Mouse (Mus musculus) kidney, embryonic 14.5 days (tissue): Measurements from ENCODE around the gene Recql. TPM values are rescaled to one million over a fixed set of nuclear protein-coding genes. Genes with fewer than 3 reads are reported as not detected.

ENCODE experiments used
- ATAC-seq: fragments of 200-750 bp; cut with Nextera tagmentation; 2 replicates; pipeline ENCODE4 v1.8.0; 2017; ENCODE audit warnings: moderate number of reproducible peaks, mild to moderate bottlenecking, moderate TSS enrichment, moderate library complexity; ENCODE audit not compliant: low FRiP score, low TSS enrichment
- H3K27ac ChIP-seq: fragments of 300-500 bp; sonication (generic); 2 replicates; pipeline ENCODE4 v1.5.1; 2014; ENCODE audit warnings: low read depth, mild to moderate bottlenecking, low read length, moderate library complexity, mixed read lengths
- H3K27me3 ChIP-seq: fragments of 300-500 bp; sonication (generic); 2 replicates; pipeline ENCODE4 v1.6.1; 2014; ENCODE audit warnings: mild to moderate bottlenecking, low read length; ENCODE audit not compliant: control insufficient read depth, insufficient read depth
- H3K36me3 ChIP-seq: fragments of 300-500 bp; sonication (generic); 2 replicates; pipeline ENCODE4 v1.6.1; 2014; ENCODE audit warnings: low read length, mixed read lengths; ENCODE audit not compliant: control insufficient read depth, insufficient read depth
- H3K4me1 ChIP-seq: fragments of 300-500 bp; sonication (generic); 2 replicates; pipeline ENCODE4 v1.6.1; 2014; ENCODE audit warnings: low read length, mixed read lengths; ENCODE audit not compliant: control insufficient read depth, insufficient read depth
- H3K4me2 ChIP-seq: fragments of 300-500 bp; sonication (generic); replicated peaks from 2 replicates; pipeline ENCODE4 v1.6.1; 2014; ENCODE audit warnings: low read depth, mild to moderate bottlenecking, low read length
- H3K4me3 ChIP-seq: fragments of 300-500 bp; sonication (generic); 2 replicates; pipeline ENCODE4 v1.5.1; 2014; ENCODE audit warnings: mild to moderate bottlenecking, low read length
- H3K9ac ChIP-seq: fragments of 300-500 bp; sonication (generic); 2 replicates; pipeline ENCODE4 v1.6.1; 2014; ENCODE audit warnings: low read depth, mild to moderate bottlenecking, low read length, moderate library complexity
- H3K9me3 ChIP-seq: fragments of 300-500 bp; sonication (generic); 2 replicates; pipeline ENCODE4 v1.6.1; 2016; ENCODE audit warnings: low read length; ENCODE audit not compliant: control insufficient read depth
- WGBS: fragments of 180-500 bp; shearing (Covaris S2); extraction: QIAGEN DNeasy Blood & Tissue Kit; methylation state at CpG from one replicate; pipeline ENCODE4 v1.1.7; 2014; 5-methylcytosine and 5-hydroxymethylcytosine counted together
- polyA plus RNA-seq: library from polyadenylated mRNA; unstranded; fragments of >200 nt; fragmentation: Nextera tagmentation; extraction: Ambion mirVana; gene quantifications from 2 replicates; pipeline ENCODE4 v1.2.1, GENCODE M21; 2014

The Recql gene
- polyA plus RNA-seq, 1 experiment from 2014 or later: 30.8 TPM

DNA sequence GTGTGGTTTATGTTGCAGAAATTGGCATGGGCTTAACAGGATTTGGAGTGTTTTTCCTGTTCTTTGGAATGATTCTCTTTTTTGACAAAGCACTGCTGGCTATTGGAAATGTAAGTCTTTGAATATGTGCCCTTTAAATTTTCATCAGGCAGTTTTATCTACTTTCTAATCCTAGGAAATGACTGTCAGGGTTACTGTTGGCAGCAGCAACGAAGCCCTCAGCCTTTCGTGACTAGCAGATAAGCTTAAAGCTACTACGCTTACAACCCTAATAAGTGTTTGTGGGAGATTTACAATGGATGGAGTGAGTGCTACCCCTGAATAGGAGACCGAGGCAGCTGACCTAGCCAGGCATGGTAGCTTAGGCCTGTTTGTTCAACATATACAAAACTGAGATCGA lies 5.4 kb upstream of the Recql start:
- no peaks in the 10 kb centered on the region for H3K9me3 ChIP-seq
- no peak for ATAC-seq
- no peak overlapping the region for H3K9ac ChIP-seq
- H3K4me2 ChIP-seq: no peak overlapping the region
- H3K27me3 ChIP-seq: no peaks in the 10 kb centered on the region
- H3K4me3 ChIP-seq: no peak overlapping the region
- peaks cover 12% of the 10 kb centered on the region for H3K4me1 ChIP-seq
- H3K36me3 ChIP-seq: peaks cover 38% of the 10 kb centered on the region
- 86% methylated on average over 5 of the region's 5 CpGs for WGBS
- H3K27ac ChIP-seq: no peak overlapping the region

DNA sequence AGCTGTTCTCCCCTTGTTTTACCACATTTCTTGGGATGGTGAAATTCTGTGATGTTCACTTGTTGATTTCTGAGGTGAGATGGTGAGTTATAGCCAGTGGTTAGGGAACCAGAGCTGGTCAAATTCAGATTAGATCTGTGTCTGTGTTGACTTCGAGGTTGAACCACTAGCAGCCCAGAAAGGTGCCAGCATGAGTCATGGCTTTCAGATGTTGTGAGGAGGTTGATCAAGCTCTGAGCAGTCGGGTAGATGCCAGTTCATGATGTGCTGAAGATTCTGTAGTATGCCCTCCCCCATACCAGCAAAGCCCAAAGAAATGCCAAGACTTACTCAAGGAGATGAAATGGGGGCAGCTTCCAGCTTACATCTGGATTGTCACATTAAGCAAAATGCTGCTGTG lies 2.2 kb upstream of the Recql start:
- Histone ChIP-seq H3K4me3 (no peak overlapping the region), H3K36me3 (peaks cover 14% of the 10 kb centered on the region), H3K9me3 (no peaks in the 10 kb centered on the region), H3K9ac (peak overlapping the region; percentile 18; the same call in 1 of the 2 replicates), H3K27ac (no peak overlapping the region), H3K4me2 (no peak overlapping the region), H3K27me3 (no peaks in the 10 kb centered on the region), H3K4me1 (peaks cover 16% of the 10 kb centered on the region)
- no peak for ATAC-seq
- WGBS: 78% methylated on average over 2 of the region's 2 CpGs

DNA sequence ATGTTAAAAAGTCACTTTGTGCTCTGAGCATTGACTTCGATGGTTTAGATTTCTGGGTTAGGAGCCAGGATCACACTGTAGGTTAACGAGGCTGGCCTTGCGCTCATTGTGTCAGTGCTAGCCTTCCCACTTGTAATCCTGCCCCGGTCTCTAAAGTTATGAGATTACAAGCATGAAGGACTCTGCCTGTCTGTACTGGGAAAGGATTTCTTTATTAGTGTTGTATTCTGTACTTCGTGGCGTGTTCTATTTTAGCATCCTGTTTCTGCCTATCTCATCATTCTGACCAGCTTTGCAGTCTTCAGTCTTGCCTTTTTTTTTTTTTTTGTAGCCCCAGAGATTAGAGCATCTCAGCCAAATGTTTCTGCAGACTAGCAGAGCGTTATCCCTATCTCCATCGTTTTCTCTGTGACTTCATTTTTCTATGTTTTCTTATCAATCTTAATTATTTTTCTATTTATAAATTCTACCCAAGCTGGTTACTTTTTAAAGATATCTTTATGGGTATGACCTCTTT lies 926 bp upstream of the Recql start:
- no peak overlapping the region for H3K27ac ChIP-seq
- peak overlapping the region; percentile 84 for H3K9ac ChIP-seq
- H3K4me1 ChIP-seq: peaks cover 16% of the 10 kb centered on the region
- ATAC-seq: no peak
- 20% methylated on average over 8 of the region's 8 CpGs for WGBS
- peak overlapping the region; percentile 38 for H3K4me2 ChIP-seq
- peaks cover 2% of the 10 kb centered on the region; the same call in 1 of the 2 replicates for H3K36me3 ChIP-seq
- H3K4me3 ChIP-seq: peak overlapping the region; percentile 71
- no peaks in the 10 kb centered on the region for H3K9me3 ChIP-seq
- no peaks in the 10 kb centered on the region for H3K27me3 ChIP-seq

DNA sequence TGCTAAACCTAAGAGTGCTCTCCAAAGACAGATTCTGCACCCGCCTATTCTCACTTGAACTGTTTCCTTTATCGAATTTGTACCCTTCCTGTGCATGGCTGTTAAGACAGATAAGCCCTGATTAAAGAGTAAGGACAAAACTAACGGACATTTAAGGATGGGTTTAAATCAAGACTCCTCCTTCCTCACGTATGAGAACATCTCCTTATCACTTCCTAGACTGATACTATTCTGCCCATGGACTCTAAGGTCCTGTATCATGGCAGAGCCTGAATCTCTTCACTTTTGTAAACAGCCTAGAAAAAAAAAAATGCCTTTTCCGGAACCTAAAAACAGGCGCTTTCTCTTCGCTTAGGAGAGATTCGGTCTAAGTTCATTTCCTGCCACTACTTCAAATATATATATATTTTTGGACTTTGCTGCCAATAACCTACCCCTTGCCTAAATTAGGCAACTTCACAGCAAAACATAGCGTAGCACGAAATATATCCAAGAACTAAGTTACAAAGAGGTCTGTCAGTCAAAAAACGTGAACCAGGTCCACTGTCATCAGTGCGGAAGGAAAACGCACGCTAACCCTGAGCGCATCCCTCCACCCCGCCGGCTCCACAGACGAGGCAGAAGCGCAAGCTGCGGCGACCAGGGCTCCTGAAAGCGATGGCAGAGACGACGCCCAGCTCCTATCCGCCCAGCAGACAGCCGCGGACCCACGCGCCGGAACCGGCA lies 439 bp downstream of the Recql start:
- WGBS: 4% methylated on average over 31 of the region's 31 CpGs
- H3K27ac ChIP-seq: no peak overlapping the region; the same call in 1 of the 2 replicates

DNA sequence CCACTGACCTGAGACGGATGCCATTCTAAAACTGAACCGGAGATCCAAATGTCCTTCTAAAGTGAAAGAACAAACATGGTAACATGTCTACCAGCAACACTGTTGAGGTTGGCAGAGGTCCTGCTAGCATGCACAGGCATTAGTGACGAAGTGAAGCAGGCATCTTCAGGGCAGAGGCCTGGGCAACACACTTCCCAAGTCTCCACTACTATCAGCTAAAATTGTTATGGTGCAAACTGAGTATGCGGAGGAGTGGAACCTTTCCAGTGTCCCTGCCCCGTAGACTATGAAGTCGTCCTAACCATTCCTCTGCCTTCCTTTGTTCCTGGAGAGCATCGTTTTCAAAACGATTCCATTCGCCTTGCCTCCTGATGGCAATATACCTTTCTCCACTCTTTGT lies 2.4 kb downstream of the Recql start:
- H3K4me2 ChIP-seq: no peak overlapping the region
- H3K27ac ChIP-seq: no peak overlapping the region
- H3K9ac ChIP-seq: no peak overlapping the region
- no peak for ATAC-seq
- H3K9me3 ChIP-seq: no peaks in the 10 kb centered on the region
- peaks cover 16% of the 10 kb centered on the region for H3K4me1 ChIP-seq
- H3K36me3 ChIP-seq: no peaks in the 10 kb centered on the region
- H3K4me3 ChIP-seq: no peak overlapping the region
- 88% methylated on average over 9 of the region's 9 CpGs for WGBS
- H3K27me3 ChIP-seq: no peaks in the 10 kb centered on the region

More for the DNA sequence above, 439 bp downstream of the Recql start:
- Histone ChIP-seq H3K27me3 (no peaks in the 10 kb centered on the region), H3K9me3 (no peaks in the 10 kb centered on the region), H3K9ac (peak overlapping the region; percentile 84), H3K36me3 (no peaks in the 10 kb centered on the region), H3K4me2 (peak overlapping the region; percentile 68), H3K4me3 (peak overlapping the region; percentile 71), H3K4me1 (peaks cover 16% of the 10 kb centered on the region)
- ATAC-seq: peak; percentile 87; the same call in 1 of the 2 replicates

DNA sequence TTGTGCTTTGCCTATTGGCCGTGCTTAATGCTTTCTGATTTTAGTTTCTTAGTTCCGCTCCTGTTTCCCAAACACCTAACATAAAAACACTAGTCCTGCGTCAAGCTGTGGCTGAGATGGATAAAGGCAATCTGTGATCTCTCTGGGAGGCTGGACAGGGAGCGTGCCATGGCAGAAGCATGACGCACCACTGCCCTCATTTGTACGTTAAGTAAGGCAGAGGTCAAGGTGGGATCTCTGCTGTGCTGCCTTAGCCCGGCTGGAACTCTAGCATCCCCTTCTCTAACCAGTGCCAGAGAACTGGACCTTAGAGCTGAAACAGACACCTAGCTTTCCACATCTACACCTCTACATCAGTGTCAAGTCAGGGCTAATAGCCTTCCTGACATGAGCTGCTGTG lies 5.3 kb downstream of the Recql start:
- ATAC-seq: no peak
- 85% methylated on average over 7 of the region's 7 CpGs for WGBS
- Histone ChIP-seq H3K27me3 (no peaks in the 10 kb centered on the region), H3K9ac (no peak overlapping the region), H3K36me3 (peaks cover 4% of the 10 kb centered on the region; the same call in 1 of the 2 replicates), H3K4me3 (no peak overlapping the region), H3K4me2 (no peak overlapping the region), H3K4me1 (peaks cover 4% of the 10 kb centered on the region; the same call in 1 of the 2 replicates), H3K27ac (no peak overlapping the region), H3K9me3 (no peaks in the 10 kb centered on the region)

DNA sequence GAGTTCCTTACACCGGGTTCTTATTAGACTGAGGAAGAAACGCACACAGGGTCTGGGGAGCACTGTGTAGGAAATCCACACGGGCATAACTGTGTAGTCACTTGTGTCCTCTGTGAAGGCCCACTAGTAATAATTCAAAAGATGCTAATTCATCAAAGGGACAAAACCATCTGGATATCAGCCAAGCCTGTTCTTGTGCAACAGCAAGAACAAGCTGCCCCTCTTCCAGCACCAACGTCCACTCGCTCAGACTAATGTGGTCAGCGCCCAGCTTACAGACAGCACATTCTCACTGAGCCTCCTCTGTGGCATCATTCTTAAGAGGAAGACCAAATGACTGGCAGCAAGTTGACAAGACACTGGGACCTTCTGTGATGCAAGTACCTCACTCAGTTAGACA lies 6.9 kb downstream of the Recql start:
- H3K4me1 ChIP-seq: no peaks in the 10 kb centered on the region
- H3K36me3 ChIP-seq: peaks cover 17% of the 10 kb centered on the region
- no peaks in the 10 kb centered on the region for H3K27me3 ChIP-seq
- no peak for ATAC-seq
- no peaks in the 10 kb centered on the region for H3K9me3 ChIP-seq
- H3K4me2 ChIP-seq: no peak overlapping the region
- no peak overlapping the region for H3K27ac ChIP-seq
- H3K4me3 ChIP-seq: no peak overlapping the region
- WGBS: 90% methylated on average over 6 of the region's 6 CpGs
- no peak overlapping the region for H3K9ac ChIP-seq

DNA sequence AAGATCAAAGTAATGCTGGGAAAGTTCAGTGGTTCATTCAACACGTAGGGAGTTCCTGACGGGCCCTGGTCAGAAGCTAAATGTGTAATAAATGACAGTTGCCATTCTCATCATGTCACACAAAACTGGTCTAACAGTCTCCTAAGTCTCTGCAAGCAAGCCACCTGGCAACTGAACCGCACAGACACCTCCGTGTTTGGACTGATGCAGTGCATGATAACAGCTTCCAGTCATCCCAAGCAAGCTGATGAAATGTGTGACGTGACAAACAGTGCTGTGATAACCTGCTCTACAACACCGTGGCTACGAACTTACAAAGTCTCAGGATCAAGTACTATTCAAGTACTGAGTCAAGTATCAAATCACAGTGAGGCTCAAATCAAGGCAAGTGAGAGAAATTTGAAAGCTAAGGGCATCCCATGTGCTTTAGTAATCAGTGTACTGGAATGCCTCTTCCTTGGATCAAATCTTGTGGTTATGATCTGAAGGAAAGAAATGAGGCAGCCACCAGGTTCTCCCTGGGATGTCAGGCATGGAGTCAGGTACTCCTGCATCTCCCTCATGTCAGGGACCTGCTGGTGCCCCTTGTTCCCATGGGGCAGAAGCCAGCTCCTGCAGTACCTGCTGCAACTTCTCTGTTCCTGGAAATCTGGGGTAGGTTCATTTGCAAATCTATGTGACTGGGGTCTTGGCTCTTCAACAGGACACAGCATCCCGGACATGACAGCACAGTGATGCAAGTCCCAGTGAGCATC lies 8.1 kb downstream of the Recql start:
- H3K4me2 ChIP-seq: no peak overlapping the region
- H3K27ac ChIP-seq: no peak overlapping the region
- ATAC-seq: no peak
- no peaks in the 10 kb centered on the region for H3K4me1 ChIP-seq
- H3K4me3 ChIP-seq: no peak overlapping the region
- H3K9me3 ChIP-seq: no peaks in the 10 kb centered on the region
- WGBS: 90% methylated on average over 8 of the region's 8 CpGs
- H3K36me3 ChIP-seq: peaks cover 24% of the 10 kb centered on the region
- no peaks in the 10 kb centered on the region for H3K27me3 ChIP-seq
- H3K9ac ChIP-seq: no peak overlapping the region

DNA sequence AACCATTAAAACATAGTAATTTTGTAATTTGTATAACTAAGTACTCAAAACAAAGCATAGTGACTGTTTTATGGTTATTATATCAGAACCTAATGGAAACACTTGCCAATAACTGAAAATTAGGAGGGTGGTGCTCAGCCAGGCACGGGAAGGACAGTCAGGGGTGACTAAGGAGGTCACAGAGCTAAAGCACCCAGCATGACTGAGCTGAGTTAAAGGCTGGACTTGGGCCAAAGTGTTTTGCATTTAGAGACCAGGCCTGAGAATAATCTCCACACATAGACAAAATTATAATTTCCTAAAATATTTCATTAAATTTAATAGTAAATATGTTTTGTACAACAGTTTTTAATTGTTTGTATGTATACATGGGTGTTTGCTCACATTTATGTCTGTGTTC lies 9.8 kb downstream of the Recql start:
- no peak overlapping the region for H3K4me2 ChIP-seq
- 72% methylated on average over 1 of the region's 1 CpGs for WGBS
- no peak overlapping the region for H3K4me3 ChIP-seq
- H3K27ac ChIP-seq: no peak overlapping the region
- peaks cover 28% of the 10 kb centered on the region for H3K36me3 ChIP-seq
- H3K9ac ChIP-seq: no peak overlapping the region
- ATAC-seq: no peak
- no peaks in the 10 kb centered on the region for H3K9me3 ChIP-seq
- no peaks in the 10 kb centered on the region for H3K4me1 ChIP-seq
- H3K27me3 ChIP-seq: no peaks in the 10 kb centered on the region
